Mouse (Mus musculus): ENCODE data around the gene Lgals9. TPM values are rescaled to one million over a fixed set of nuclear protein-coding genes. Genes with fewer than 3 reads are reported as not detected.

Gene Lgals9
- polyA plus RNA-seq, 1 experiment from 2014 or later: 64.8 TPM

DNA sequence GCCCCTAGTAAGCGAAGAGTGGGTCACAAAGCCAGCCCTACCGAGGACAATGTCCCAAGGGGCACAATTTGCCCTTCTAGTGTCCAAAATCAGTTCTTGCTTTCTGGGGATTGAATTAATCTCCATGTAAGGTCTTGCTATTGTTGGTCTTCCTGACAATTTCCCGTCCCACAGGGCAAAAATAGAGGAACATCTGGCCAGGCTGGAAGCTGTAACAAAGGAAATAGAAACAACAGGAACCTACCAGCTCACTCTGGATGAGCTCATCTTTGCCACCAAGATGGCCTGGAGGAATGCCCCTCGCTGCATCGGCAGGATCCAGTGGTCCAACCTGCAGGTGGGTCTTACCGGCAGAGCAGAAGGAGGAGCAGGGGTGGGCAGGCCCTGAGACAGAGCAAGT, 49.6 kb downstream of the Lgals9 start:
- no peak overlapping the region for H3K27ac ChIP-seq
- H3K9ac ChIP-seq: no peak overlapping the region
- H3K4me3 ChIP-seq (replicated peaks): no peak overlapping the region
- no peaks in the 10 kb centered on the region for H3K9me3 ChIP-seq (replicated peaks)
- 40% methylated on average over 6 of the region's 6 CpGs for WGBS (ENCODE audit: insufficient replicate concordance)
- H3K36me3 ChIP-seq: no peaks in the 10 kb centered on the region
- no peak for ATAC-seq (ENCODE audit: low read depth)
- no peaks in the 10 kb centered on the region for H3K27me3 ChIP-seq
- no peak overlapping the region for H3K4me2 ChIP-seq
- no peak for DNase-seq
- H3K4me1 ChIP-seq (replicated peaks): no peaks in the 10 kb centered on the region

DNA sequence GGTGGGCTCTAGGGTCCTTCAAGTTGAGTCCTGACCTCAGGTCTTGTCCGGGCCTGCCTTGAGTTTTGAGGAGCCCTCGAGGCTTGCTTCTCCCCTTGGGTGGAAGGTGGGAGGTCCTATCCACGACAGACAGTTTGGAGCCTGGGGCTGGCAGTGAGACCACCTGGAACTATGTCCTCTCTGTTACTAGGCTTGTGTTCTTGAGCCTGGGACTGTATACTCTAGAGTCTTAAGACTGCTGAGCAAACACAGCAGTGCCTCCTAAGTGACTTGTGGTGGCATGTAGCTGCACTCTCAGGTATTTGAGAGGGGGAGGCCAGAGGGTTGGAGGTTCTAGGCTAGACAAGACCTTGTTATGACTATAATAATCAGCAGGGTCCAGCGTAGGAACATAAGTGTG, 50.0 kb downstream of the Lgals9 start:
- Histone ChIP-seq H3K9ac (no peak overlapping the region), H3K9me3 (replicated peaks) (no peaks in the 10 kb centered on the region), H3K36me3 (no peaks in the 10 kb centered on the region), H3K27ac (no peak overlapping the region), H3K4me1 (replicated peaks) (no peaks in the 10 kb centered on the region), H3K27me3 (peaks cover under 1% of the 10 kb centered on the region; the same call in 1 of the 2 replicates), H3K4me3 (replicated peaks) (no peak overlapping the region), H3K4me2 (no peak overlapping the region)
- DNase-seq: no peak
- WGBS (ENCODE audit: insufficient replicate concordance): 57% methylated on average over 4 of the region's 4 CpGs
- ATAC-seq (ENCODE audit: low read depth): no peak

DNA sequence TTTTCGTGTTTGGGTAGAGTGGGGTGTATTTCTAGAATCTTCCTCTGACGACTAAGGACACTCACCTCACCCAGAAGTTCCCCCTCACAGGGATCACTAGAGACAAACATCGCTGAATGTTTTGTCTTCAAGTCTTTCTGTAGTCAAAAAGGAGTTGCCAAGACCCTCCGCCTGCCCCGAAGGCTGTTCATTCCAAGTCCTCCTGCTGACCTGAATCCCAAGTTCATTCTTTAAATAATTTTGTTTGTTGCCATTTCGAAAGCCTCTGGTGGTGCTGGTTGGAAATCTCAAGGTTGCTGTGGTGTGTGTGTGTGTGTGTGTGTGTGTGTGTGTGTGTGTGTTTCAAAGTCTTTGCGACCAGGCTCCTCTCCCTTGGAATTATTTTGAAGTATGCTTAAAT, 50.4 kb downstream of the Lgals9 start:
- H3K4me2 ChIP-seq: no peak overlapping the region
- H3K4me3 ChIP-seq (replicated peaks): no peak overlapping the region
- H3K9ac ChIP-seq: no peak overlapping the region
- H3K27me3 ChIP-seq: peaks cover 4% of the 10 kb centered on the region; the same call in 1 of the 2 replicates
- H3K36me3 ChIP-seq: no peaks in the 10 kb centered on the region
- no peaks in the 10 kb centered on the region for H3K9me3 ChIP-seq (replicated peaks)
- no peaks in the 10 kb centered on the region for H3K4me1 ChIP-seq (replicated peaks)
- DNase-seq (no peak), ATAC-seq (ENCODE audit: low read depth) (no peak)
- H3K27ac ChIP-seq: no peak overlapping the region
- WGBS (ENCODE audit: insufficient replicate concordance): 58% methylated on average over 7 of the region's 7 CpGs

DNA sequence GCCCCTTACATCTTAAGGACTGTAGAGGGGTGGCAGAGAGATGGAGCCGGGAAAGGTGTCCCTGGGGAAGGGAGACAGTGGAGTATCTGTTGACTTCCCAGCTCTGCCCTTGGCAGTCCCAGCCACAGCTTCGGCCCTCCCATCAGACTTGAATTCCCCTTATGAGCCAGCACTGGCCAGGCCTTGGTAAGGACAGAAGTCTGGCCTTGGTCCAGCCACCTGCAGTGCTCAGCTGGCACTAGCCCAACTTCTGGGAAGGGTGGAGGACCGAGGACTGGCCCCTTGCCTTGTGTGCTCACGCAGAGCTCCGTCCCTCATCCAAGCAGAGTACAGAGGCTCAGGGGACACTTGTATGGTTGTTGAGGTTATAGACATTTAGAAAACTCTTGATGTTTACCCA, 55.4 kb downstream of the Lgals9 start:
- H3K9ac ChIP-seq: no peak overlapping the region
- DNase-seq (no peak), ATAC-seq (ENCODE audit: low read depth) (no peak)
- peaks cover 38% of the 10 kb centered on the region for H3K27me3 ChIP-seq
- 66% methylated on average over 5 of the region's 5 CpGs for WGBS (ENCODE audit: insufficient replicate concordance)
- H3K4me1 ChIP-seq (replicated peaks): peaks cover 5% of the 10 kb centered on the region; the same call in 1 of the 2 replicates
- no peak overlapping the region for H3K4me3 ChIP-seq (replicated peaks)
- H3K9me3 ChIP-seq (replicated peaks): no peaks in the 10 kb centered on the region
- H3K27ac ChIP-seq: no peak overlapping the region
- no peak overlapping the region for H3K4me2 ChIP-seq
- H3K36me3 ChIP-seq: no peaks in the 10 kb centered on the region

DNA sequence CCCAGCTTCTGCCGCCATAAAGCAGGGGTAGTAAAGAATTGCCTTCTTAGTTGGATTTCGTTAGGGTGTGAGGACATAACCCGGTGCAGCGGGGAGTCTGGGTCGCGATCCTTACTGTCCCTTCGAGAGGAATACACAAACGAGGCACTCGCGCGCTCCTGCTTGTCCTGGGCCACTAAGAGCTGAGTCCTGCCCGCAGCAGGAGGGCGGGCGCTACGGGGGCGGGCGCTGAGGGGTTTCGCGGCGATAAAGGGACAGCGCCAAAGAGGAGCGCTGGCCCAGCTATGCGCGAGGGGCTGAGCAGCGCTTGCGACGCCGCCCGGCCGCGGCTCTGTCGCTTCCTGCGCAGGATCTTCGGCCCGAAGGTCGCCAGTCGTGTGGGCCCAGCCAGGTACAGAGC, 59.8 kb downstream of the Lgals9 start:
- Histone ChIP-seq H3K4me2 (peak overlapping the region; percentile 57), H3K27ac (no peak overlapping the region), H3K27me3 (peaks cover 69% of the 10 kb centered on the region), H3K36me3 (no peaks in the 10 kb centered on the region), H3K9me3 (replicated peaks) (no peaks in the 10 kb centered on the region), H3K4me1 (replicated peaks) (peaks cover 5% of the 10 kb centered on the region; the same call in 1 of the 2 replicates), H3K4me3 (replicated peaks) (peak overlapping the region; percentile 41), H3K9ac (no peak overlapping the region)
- DNase-seq (no peak), ATAC-seq (ENCODE audit: low read depth) (no peak)
- WGBS (ENCODE audit: insufficient replicate concordance): 1% methylated on average over 37 of the region's 37 CpGs

DNA sequence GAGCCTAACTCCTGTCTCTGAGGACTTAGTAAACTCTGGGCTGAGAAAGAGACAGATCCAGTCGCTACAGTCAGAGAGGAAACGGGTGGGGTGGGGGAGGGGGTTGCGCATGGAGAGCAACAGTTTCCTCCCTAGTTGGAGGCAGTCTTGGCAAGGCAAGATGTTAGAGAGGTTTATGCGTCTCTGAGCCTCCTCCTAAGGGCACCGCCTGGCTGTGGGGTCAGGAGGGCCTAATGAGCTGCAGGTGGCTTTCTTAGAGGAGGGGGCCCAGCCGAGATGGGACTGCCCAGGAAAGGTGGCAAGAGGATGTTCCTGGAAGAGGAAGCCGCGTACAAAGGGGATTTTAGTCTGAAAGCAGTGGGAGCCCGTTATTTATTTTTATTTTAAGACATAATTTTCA, 60.6 kb downstream of the Lgals9 start:
- Histone ChIP-seq H3K4me2 (no peak overlapping the region), H3K27ac (no peak overlapping the region), H3K4me1 (replicated peaks) (peaks cover 5% of the 10 kb centered on the region; the same call in 1 of the 2 replicates), H3K4me3 (replicated peaks) (no peak overlapping the region), H3K27me3 (peaks cover 63% of the 10 kb centered on the region), H3K36me3 (no peaks in the 10 kb centered on the region), H3K9me3 (replicated peaks) (no peaks in the 10 kb centered on the region), H3K9ac (no peak overlapping the region)
- ATAC-seq (ENCODE audit: low read depth) (no peak), DNase-seq (no peak)
- WGBS (ENCODE audit: insufficient replicate concordance): 9% methylated on average over 9 of the region's 9 CpGs

DNA sequence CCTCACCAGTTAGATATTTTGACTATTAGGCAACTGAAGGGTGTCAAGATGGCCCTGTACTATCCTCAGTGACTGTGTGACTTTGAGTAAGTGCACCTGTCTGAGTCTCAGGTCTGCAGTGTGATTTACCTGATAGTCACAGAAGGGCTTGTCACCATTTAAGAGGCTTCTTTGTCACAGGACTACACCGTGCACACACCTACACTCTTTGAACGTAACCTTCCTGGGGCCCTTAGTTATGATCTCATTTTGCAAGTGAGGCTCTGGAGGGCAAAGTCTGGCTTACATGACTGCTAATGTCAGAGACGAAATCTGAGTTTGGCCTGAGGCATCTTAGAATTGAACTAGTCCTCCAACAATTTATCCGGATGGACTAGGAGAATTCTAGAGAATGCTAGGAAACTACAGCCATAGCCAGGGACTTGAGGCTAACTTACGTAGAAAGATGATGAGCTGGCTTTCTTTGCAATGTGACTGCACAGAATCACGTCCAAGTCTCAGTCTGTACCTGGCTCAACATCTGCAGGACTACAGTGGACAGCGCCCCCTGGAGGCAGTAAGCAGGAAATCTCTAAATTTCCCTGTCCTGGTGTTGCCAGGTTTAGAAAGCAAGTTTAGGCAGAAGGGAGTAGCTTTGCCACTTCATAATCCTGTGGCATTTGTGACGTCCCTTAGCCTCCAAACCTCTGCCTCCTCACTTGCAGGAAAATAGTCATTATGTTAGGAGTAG, 61.9 kb downstream of the Lgals9 start:
- H3K27me3 ChIP-seq: peaks cover 63% of the 10 kb centered on the region
- no peak overlapping the region for H3K9ac ChIP-seq
- H3K36me3 ChIP-seq: no peaks in the 10 kb centered on the region
- ATAC-seq (ENCODE audit: low read depth): no peak
- 29% methylated on average over 8 of the region's 8 CpGs for WGBS (ENCODE audit: insufficient replicate concordance)
- DNase-seq: peak; percentile 7
- H3K9me3 ChIP-seq (replicated peaks): no peaks in the 10 kb centered on the region
- no peak overlapping the region for H3K27ac ChIP-seq
- no peak overlapping the region for H3K4me3 ChIP-seq (replicated peaks)
- H3K4me1 ChIP-seq (replicated peaks): peaks cover 5% of the 10 kb centered on the region; the same call in 1 of the 2 replicates
- no peak overlapping the region for H3K4me2 ChIP-seq

DNA sequence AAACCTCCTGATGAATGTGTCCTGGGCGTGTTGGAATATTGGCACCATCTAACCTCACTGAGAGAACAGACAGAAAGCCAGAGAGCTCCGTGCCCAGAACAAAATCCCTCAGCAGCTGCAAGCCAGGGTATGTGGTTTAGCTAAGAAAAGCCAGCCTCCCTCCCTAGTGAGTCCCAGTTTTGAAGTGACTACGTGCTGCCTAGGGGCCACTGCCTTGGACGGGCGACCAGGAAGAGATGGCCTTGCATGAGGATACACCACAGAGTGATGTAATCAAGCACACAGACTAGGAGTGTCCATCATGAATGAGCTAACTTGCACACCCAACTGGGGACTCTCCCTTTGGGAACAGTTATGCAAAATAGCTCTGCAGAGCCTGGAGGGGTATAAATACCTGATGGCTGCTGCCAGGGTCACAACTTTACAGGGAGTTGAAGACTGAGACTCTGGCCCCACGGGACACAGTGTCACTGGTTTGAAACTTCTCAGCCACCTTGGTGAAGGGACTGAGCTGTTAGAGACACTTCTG, 64.3 kb downstream of the Lgals9 start, which contains the start of gene Nos2:
TSS of gene Nos2 (plus strand) at position 377 of the 529 bp plus-strand sequence.
- Histone ChIP-seq H3K4me1 (replicated peaks) (peaks cover 5% of the 10 kb centered on the region; the same call in 1 of the 2 replicates), H3K27ac (no peak within 1 kb of the TSS), H3K9ac (no peak within 1 kb of the TSS), H3K4me2 (no peak within 1 kb of the TSS), H3K9me3 (replicated peaks) (no peaks in the 10 kb centered on the region), H3K4me3 (replicated peaks) (no peak within 1 kb of the TSS), H3K36me3 (no peaks in the 10 kb centered on the region), H3K27me3 (peaks cover 42% of the 10 kb centered on the region)
- ATAC-seq (ENCODE audit: low read depth) (no peak), DNase-seq (no peak)
- WGBS (ENCODE audit: insufficient replicate concordance): 28% methylated on average over 6 of the region's 6 CpGs

DNA sequence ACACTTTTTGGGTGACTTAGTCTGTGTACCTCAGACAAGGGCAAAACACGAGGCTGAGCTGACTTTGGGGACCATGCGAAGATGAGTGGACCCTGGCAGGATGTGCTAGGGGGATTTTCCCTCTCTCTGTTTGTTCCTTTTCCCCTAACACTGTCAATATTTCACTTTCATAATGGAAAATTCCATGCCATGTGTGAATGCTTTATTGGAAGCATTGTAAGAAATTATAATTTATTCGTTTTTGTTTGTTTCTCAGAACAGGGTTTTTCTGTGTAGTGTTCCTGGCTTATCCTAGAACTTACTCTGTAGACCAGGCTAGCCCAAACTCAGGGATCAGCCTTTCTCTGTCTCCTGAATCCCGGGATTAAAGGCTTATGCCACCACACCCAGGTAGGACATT, 65.0 kb downstream of the Lgals9 start:
- Histone ChIP-seq H3K4me3 (replicated peaks) (no peak overlapping the region), H3K9ac (no peak overlapping the region), H3K27me3 (peaks cover 34% of the 10 kb centered on the region), H3K36me3 (no peaks in the 10 kb centered on the region), H3K27ac (no peak overlapping the region), H3K4me1 (replicated peaks) (peaks cover 2% of the 10 kb centered on the region; the same call in 1 of the 2 replicates), H3K9me3 (replicated peaks) (no peaks in the 10 kb centered on the region), H3K4me2 (no peak overlapping the region)
- 37% methylated on average over 4 of the region's 4 CpGs for WGBS (ENCODE audit: insufficient replicate concordance)
- ATAC-seq (ENCODE audit: low read depth) (no peak), DNase-seq (no peak)

DNA sequence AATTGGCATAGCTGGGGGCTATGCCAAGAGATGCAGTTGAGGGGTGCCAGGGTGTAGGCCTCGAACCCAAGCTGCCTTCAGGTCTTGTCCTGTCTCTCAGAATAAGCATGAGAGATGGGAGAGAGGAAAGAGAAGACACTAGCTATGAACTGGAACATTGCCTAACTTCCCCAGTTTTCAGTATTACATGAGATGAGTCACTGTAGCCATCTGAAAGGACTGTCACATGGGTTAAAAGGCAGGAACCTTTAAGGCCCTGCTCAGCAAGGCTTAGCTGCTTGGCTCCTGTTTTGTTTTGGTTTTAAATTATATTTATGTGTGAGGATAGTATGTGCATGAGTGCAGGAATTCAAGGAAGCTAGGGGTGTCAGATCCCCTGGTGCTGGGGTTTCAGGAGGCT, 68.3 kb downstream of the Lgals9 start:
- H3K9ac ChIP-seq: no peak overlapping the region
- H3K4me2 ChIP-seq: no peak overlapping the region
- no peaks in the 10 kb centered on the region for H3K4me1 ChIP-seq (replicated peaks)
- DNase-seq: no peak
- H3K27ac ChIP-seq: no peak overlapping the region
- H3K36me3 ChIP-seq: no peaks in the 10 kb centered on the region
- H3K4me3 ChIP-seq (replicated peaks): no peak overlapping the region
- WGBS (ENCODE audit: insufficient replicate concordance): 67% methylated on average over 1 of the region's 1 CpGs
- H3K27me3 ChIP-seq: peaks cover 7% of the 10 kb centered on the region; the same call in 1 of the 2 replicates
- no peak for ATAC-seq (ENCODE audit: low read depth)
- H3K9me3 ChIP-seq (replicated peaks): no peaks in the 10 kb centered on the region

DNA sequence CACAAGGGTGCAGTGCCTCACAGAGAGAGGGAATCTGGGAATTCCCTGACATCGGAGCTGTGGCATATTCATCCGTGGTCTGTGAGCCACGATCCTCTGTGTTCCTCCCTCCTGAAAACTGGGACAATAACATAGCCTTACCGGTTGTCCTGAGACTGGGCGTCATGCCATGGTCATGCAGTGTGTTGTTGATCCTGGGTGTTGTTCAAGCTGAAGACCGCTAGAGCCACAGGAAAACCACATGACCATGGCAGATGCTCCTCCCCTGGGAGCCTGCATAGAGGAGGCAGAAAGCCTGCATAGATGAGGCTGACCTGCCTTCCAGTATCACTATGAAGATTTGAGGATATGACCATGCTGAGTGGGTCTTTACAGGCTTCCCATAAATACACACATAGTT, 69.3 kb downstream of the Lgals9 start:
- ATAC-seq (ENCODE audit: low read depth) (no peak), DNase-seq (no peak)
- H3K27ac ChIP-seq: no peak overlapping the region
- H3K9me3 ChIP-seq (replicated peaks): no peaks in the 10 kb centered on the region
- WGBS (ENCODE audit: insufficient replicate concordance): 52% methylated on average over 6 of the region's 6 CpGs
- H3K36me3 ChIP-seq: no peaks in the 10 kb centered on the region
- peaks cover 2% of the 10 kb centered on the region; the same call in 1 of the 2 replicates for H3K27me3 ChIP-seq
- no peak overlapping the region for H3K9ac ChIP-seq
- no peak overlapping the region for H3K4me3 ChIP-seq (replicated peaks)
- no peak overlapping the region for H3K4me2 ChIP-seq
- no peaks in the 10 kb centered on the region for H3K4me1 ChIP-seq (replicated peaks)
